Mouse (Mus musculus) megakaryocyte progenitor cell, adult 5-6 weeks (primary cell): ENCODE results near the gene Pax5. TPM values are rescaled to one million over a fixed set of nuclear protein-coding genes. Genes with fewer than 3 reads are reported as not detected.

Experiments used
- ATAC-seq: replicated peaks from 2 replicates; pipeline ENCODE4 v1.8.0; 2016; ENCODE audit warnings: mild to moderate bottlenecking, moderate TSS enrichment, inconsistent platforms; ENCODE audit not compliant: poor library complexity
- total RNA-seq, 2 experiments: library from RNA; stranded (forward) in 1 of 2; stranded (reverse) in 1 of 2; fragments of 157-497, 149-512 nt in 1 of 2; fragments of 200-1000 nt in 1 of 2; gene quantifications; 2 replicates each; pipeline versions ENCODE4 v1.2.3 to v1.2.4; 2015 to 2017

The Pax5 gene
- total RNA-seq, 2 experiments from 2014 or later = not detected

DNA sequence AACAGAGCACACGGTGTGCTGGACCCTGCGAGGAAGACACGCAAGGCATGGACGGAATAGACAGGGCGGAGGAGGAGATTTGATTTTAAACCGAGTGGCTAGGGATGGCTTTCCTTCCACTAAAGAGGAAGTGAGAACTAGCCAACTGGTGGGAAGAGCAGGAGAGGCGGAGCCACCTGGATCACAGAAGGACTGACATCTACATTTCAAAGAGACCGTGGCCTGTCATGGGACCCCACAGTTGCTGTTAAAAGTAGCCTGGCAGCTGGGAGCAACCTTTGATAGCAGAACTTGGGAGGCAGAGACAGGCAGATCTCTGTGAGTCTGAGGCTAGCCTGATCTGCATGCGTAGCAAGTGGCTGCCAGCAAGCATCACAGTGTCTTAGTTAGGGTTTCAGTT lies 154.7 kb downstream of the Pax5 start:
- no peak for ATAC-seq

GRCm38 (mm10) chr4:44551470-44551869 lies 158.8 kb downstream of the Pax5 start:
- ATAC-seq = no peak

DNA sequence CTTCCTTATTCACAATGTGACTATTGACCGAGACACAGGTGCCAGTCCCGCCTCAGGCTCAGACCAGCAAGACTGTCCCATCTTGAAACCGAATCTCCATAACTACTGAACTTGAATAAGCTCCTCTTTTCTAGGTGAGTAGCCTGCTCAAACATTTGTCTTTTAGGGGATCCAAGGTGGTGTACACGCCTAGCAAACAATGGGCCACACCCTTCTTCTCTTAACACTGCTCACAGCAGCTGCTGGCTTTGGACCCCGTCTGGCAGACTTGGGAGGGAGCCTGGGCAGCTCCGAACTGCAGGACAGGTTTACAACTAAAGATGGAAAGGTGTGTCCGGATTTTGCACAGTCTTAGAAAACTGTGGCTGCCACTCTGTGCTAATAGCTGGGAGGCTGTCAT lies 161.3 kb downstream of the Pax5 start:
- ATAC-seq = no peak

- no peak for ATAC-seq
These were observed 164.6 kb downstream of the Pax5 start for GRCm38 (mm10) chr4:44545669-44546068.

DNA sequence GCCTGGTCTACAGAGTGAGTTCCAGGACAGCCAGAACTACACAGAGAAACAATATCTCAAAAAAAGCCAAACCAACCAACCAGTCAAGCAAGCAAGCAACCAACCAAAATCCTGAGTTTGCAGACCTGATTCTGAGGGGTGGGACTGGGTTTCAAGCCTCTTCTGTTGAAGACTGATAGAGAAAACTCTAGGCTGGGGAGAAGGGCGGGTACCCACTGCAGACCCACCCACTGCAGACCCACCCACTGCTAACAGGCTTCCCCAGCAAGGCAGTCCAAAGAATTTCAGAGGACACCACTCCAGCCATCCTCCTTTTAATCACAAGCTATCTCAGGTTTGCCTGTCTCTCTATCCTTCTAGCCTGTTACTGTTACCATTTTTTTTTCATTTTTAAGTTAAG lies 165.8 kb downstream of the Pax5 start:
- ATAC-seq = no peak

- ATAC-seq = no peak
These were observed 166.4 kb downstream of the Pax5 start for GRCm38 (mm10) chr4:44543880-44544279.

- no peak for ATAC-seq
These were observed 168.2 kb downstream of the Pax5 start for GRCm38 (mm10) chr4:44542101-44542500.

GRCm38 (mm10) chr4:44538488-44538887 lies 171.8 kb downstream of the Pax5 start:
- ATAC-seq = no peak

DNA sequence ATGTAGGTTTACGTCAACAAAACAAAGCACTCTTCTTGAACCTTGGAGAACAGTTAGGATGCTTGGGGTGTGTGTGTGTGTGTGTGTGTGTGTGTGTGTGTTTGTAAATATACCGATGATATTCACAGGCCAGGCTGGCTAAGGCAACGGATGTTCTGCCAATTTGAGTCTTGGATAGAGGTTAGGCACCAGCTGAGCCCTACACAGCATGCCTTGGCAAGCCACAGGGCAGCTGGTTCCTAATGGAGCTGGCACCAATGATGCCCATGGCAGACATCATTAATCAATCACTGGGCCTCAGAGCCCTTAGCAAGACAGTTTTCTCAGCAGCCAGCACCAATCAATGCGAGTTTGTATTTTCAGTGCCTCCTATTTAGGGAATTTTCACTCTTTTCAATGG lies 173.5 kb downstream of the Pax5 start:
- no peak for ATAC-seq

GRCm38 (mm10) chr4:44535646-44536045 lies 174.6 kb downstream of the Pax5 start:
- no peak for ATAC-seq

- no peak for ATAC-seq
These were observed 177.0 kb downstream of the Pax5 start for GRCm38 (mm10) chr4:44533286-44533685.

- no peak for ATAC-seq
These were observed 177.6 kb downstream of the Pax5 start for GRCm38 (mm10) chr4:44532731-44533130.

- ATAC-seq = no peak
These were observed 185.0 kb downstream of the Pax5 start for GRCm38 (mm10) chr4:44525336-44525735.

- no peak for ATAC-seq
These were observed 191.4 kb downstream of the Pax5 start for GRCm38 (mm10) chr4:44518923-44519322.

DNA sequence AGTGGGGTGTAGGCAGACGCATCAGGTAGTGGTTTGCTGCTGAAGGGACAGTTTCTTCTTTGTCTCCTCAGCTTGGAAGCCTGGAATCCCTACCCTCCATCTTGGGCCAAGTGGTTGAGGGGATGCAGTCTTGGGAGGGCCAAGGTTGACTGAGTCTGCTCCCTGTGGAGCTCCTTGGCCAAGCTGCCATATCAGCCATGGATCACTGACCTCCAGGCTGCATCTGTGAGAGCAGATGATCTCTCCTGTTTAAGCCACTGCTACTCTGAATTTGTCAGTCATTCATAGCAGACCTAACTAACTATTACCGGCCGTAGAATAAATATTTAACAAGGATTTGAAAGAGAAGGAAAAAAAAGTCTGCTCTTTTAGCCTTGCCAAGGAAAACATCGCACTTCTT lies 196.3 kb downstream of the Pax5 start:
- no peak for ATAC-seq

DNA sequence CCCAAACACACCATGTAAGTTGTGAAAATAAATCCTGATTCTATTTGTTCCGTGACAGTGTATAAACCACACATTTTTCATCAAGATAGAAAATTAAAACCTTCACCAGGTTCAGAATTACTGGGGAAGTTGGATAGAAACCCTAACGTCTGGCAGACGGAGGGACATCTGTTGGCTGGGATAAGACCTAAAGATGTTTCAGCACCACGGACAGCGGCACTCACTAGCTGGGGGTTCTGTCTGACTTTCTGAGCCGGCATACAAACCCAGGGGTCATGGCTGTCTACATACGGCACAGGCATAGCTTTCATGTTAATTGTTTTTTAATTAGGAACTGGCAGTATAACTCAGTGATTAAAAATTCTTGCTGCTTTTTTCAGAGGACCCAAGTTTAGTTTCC lies 198.6 kb downstream of the Pax5 start:
- no peak for ATAC-seq

GRCm38 (mm10) chr4:44508386-44509226 lies 201.7 kb downstream of the Pax5 start:
- no peak for ATAC-seq

GRCm38 (mm10) chr4:44507861-44508260 lies 202.4 kb downstream of the Pax5 start:
- no peak for ATAC-seq

DNA sequence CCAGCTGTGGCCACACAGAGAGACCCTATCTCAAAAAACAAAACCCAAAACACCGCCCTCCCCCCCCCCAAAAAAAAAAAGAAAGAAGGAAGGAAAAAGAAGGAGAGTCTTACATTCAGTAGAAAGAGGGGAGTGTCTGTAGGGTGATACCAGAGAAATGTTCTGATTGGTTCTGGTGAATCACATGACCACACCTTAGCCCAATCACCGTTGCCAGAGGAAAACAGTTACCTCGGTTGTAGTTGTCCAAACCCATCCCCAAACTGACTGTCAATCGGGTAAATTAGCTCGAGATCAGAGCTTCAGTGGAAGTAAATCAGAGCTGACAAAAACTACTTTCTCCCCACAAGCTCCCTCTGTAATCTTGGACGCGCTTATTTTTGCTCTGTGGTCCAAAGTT lies 205.3 kb downstream of the Pax5 start:
- ATAC-seq = no peak

GRCm38 (mm10) chr4:44502196-44502867 lies 208.0 kb downstream of the Pax5 start:
- ATAC-seq = no peak

DNA sequence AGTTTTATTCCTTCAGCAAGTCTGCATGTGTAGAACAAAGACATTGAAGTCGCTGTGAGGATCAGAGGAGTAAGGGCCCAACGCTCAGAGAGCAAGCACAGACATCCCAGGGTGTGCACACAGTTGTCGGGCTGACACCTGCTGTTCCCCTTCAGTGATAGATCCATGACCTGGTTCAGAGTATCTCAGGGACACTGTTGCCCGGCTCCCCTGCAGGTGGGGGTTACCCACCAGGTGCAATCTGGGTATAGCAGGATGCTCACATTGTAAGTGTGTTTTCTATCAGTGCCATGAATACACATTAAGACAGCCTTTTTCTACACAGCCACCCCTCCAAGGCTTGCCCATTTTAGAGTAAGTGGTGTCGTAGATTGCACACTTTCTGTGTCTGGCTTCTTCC lies 212.1 kb downstream of the Pax5 start:
- no peak for ATAC-seq

DNA sequence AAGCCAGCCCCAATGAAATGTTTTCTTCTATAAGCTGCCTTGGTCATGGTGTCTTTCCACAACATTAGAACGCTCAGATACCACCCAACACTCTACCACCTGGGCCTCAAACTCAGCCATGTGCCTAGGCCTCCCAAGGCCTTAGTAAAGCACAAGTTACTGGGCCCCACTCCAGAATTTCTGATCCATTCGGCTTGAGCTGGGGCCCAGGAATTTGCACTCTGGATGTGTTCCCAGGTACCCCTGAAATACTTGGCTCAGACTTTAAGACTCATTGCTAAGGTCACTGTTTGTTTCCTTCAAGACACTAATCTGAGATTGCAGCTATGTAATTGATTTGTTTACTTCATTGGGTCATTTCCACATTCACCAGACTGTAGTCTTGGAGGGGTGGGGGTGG lies 214.5 kb downstream of the Pax5 start:
- no peak for ATAC-seq
